Mouse (Mus musculus) thymus, adult 2 months (tissue): ENCODE measurements at regions not wholly inside any gene's neighbourhood (a gene's known extent, or its start where the extent isn't known, plus 50 kb on each side); places are given as distances from the start of the nearest gene placed in this dataset.

Experiments
- CTCF ChIP-seq: fragments of 200-500 bp; IDR thresholded peaks from 2 replicates; pipeline ENCODE4 v1.5.1; 2012; ENCODE audit warnings: mild to moderate bottlenecking, control low read depth, low read length, moderate library complexity, borderline replicate concordance; ENCODE audit not compliant: control insufficient read depth, poor library complexity, insufficient read depth; ENCODE audit errors: extremely low read depth
- POLR2A ChIP-seq: fragments of 200-500 bp; IDR thresholded peaks from 2 replicates; pipeline ENCODE4 v1.6.1; 2012; ENCODE audit warnings: mild to moderate bottlenecking, low read length, control low read depth, moderate library complexity; ENCODE audit not compliant: control insufficient read depth, poor library complexity, insufficient read depth; ENCODE audit errors: extremely low read depth

- TF ChIP-seq CTCF (no peak), POLR2A (no peak)
These were observed 117.4 kb downstream of the Cd24a start for GRCm38 (mm10) chr10:43695470-43695869.
